Mouse (Mus musculus) frontal cortex, adult 2 months (tissue): ENCODE data around the gene Micall2. TPM values are rescaled to one million over a fixed set of nuclear protein-coding genes. Genes with fewer than 3 reads are reported as not detected.

Experiments used
- DNase-seq, 2 experiments: peaks; one replicate each; pipeline ENCODE4 v3.0.0; 2022; ENCODE audit warnings: low spot score in 1 of 2; ENCODE audit errors: extremely low spot score in 1 of 2
- polyA plus RNA-seq: library from polyadenylated mRNA; depleted of rRNA; stranded (reverse); fragments of >200 nt; gene quantifications from 2 replicates; pipeline ENCODE4 v1.2.3, GENCODE M21; 2012; rRNA removed

The Micall2 gene
- polyA plus RNA-seq, 1 experiment = 2.5 TPM

- no peak for DNase-seq
Observed at GRCm38 (mm10) chr5:139683228-139683627, 52.9 kb downstream of the Micall2 start.

GRCm38 (mm10) chr5:139682631-139682977 lies 53.5 kb downstream of the Micall2 start:
- DNase-seq = no peak

GRCm38 (mm10) chr5:139681832-139682630 lies 54.1 kb downstream of the Micall2 start:
- DNase-seq = no peak

- no peak for DNase-seq
Observed at GRCm38 (mm10) chr5:139675707-139675967, 60.5 kb downstream of the Micall2 start.

- no peak for DNase-seq
Observed at GRCm38 (mm10) chr5:139674940-139675706, 61.0 kb downstream of the Micall2 start.

GRCm38 (mm10) chr5:139669380-139669779 lies 66.8 kb downstream of the Micall2 start:
- peak in 1 of 2 experiments; percentile 15 for DNase-seq

GRCm38 (mm10) chr5:139668494-139668893 lies 67.6 kb downstream of the Micall2 start:
- DNase-seq = peak in 1 of 2 experiments; percentile 65

- no peak for DNase-seq
Observed at GRCm38 (mm10) chr5:139666496-139666895, 69.6 kb downstream of the Micall2 start.

- no peak for DNase-seq
Observed at GRCm38 (mm10) chr5:139665375-139665774, 70.8 kb downstream of the Micall2 start.

- DNase-seq = no peak
Observed at GRCm38 (mm10) chr5:139661713-139662112, 74.4 kb downstream of the Micall2 start.

GRCm38 (mm10) chr5:139659307-139659706 lies 76.8 kb downstream of the Micall2 start:
- DNase-seq = no peak

- DNase-seq = no peak
Observed at GRCm38 (mm10) chr5:139658865-139659264, 77.3 kb downstream of the Micall2 start.

GRCm38 (mm10) chr5:139657959-139658602 lies 78.1 kb downstream of the Micall2 start:
- DNase-seq = no peak

Other genes starting within 250 kb of the Micall2 start
- 0.08 and 0.44 TPM in 2 replicates for gene Uncx, start 192.8 kb downstream of the Micall2 start, polyA plus RNA-seq
- gene Ints1, start 39.3 kb upstream of the Micall2 start, polyA plus RNA-seq = 70.4 and 73.5 TPM in 2 replicates
- gene Mafk, start 55.2 kb upstream of the Micall2 start, polyA plus RNA-seq = 6.9 and 7.3 TPM in 2 replicates
- gene Tmem184a, start 83.6 kb upstream of the Micall2 start, polyA plus RNA-seq = 0.10 and 0.34 TPM in 2 replicates
- not detected in 2 replicates for gene Gm26938, start 90.1 kb upstream of the Micall2 start, polyA plus RNA-seq
- gene Psmg3, start 90.5 kb upstream of the Micall2 start, polyA plus RNA-seq = 29.9 and 32.5 TPM in 2 replicates
- gene Elfn1, start 171.6 kb upstream of the Micall2 start, polyA plus RNA-seq = 33.4 and 38.0 TPM in 2 replicates